Mouse (Mus musculus) thymus, adult 2 months (tissue): Measurements from ENCODE around the gene Abca2.

ENCODE experiments used
- CTCF ChIP-seq: fragments of 200-500 bp; IDR thresholded peaks from 2 replicates; pipeline ENCODE4 v1.5.1; 2012; ENCODE audit warnings: mild to moderate bottlenecking, control low read depth, low read length, moderate library complexity, borderline replicate concordance; ENCODE audit not compliant: control insufficient read depth, poor library complexity, insufficient read depth; ENCODE audit errors: extremely low read depth
- POLR2A ChIP-seq: fragments of 200-500 bp; IDR thresholded peaks from 2 replicates; pipeline ENCODE4 v1.6.1; 2012; ENCODE audit warnings: mild to moderate bottlenecking, low read length, control low read depth, moderate library complexity; ENCODE audit not compliant: control insufficient read depth, poor library complexity, insufficient read depth; ENCODE audit errors: extremely low read depth

DNA sequence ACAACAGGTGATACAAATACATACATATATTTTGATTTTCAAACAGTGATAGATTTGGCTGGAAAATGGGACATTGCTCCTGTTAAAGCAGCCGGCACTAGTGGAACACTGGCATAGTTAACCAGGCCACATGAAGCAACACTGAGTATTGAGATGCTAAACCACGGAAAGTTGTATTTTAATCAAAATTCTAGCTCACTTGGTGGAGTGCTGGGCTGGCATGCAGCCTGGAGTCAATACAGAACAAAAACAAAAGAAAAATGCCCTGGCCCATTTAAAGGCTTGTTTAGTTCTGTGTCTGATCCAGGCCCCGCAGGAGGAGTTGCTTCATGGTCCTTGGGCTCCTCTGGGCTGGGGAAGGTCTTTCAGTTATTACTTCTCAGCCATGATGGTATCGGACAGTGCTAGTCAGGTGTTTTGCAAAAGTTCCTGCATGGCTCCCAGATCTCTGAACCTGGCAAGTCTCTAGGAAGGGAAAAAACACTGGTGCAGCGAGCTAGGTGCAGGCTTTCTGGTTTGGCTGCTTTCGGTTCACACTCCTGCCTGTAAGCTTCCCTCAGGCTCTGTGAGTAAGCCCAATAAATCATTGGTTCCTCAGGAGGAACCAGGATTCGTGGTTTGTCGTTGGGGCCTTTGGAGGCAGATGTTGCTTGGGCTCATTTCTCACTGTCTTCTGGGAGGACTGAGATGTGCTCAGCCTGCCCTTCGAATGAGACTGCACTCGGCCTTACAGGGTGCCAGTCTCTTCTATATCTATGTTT, 51.2 kb downstream of the Abca2 start:
- TF ChIP-seq CTCF, result no peak
- no peak for TF ChIP-seq POLR2A
